Mouse (Mus musculus) ES-E14 (cell line): ENCODE results near the gene Ptger1. TPM values are rescaled to one million over a fixed set of nuclear protein-coding genes. Genes with fewer than 3 reads are reported as not detected.

ENCODE experiments used
- DNase-seq: peaks from one replicate; pipeline ENCODE4 v3.0.0-alpha.2; 2013; ENCODE audit warnings: low read depth, low spot score
- H3K27ac ChIP-seq: 2 replicates; pipeline ENCODE4 v1.5.1; 2012; ENCODE audit warnings: low read depth, mild to moderate bottlenecking, low read length, moderate library complexity, mixed read lengths; ENCODE audit not compliant: poor library complexity, insufficient read depth, severe bottlenecking
- H3K36me3 ChIP-seq: 2 replicates; pipeline ENCODE4 v1.6.1; 2012; ENCODE audit warnings: mild to moderate bottlenecking, low read length, moderate library complexity, mixed read lengths; ENCODE audit not compliant: control insufficient read depth, poor library complexity, insufficient read depth, severe bottlenecking
- H3K4me1 ChIP-seq, 2 experiments: fragments of 150-350 bp in 1 of 2; sonication (generic) in 1 of 2; 2 replicates each; pipeline ENCODE4 v1.6.1; 2012; ENCODE audit warnings: low read length in 2 of 2, mild to moderate bottlenecking in 1 of 2, mixed read lengths in 1 of 2; ENCODE audit not compliant: control insufficient read depth in 2 of 2, insufficient read depth in 2 of 2, poor library complexity in 1 of 2
- H3K4me3 ChIP-seq, 2 experiments: fragments of 150-350 bp in 1 of 2; sonication (generic) in 1 of 2; 2 replicates each; pipeline ENCODE4 v1.5.1; 2012; ENCODE audit warnings: low read length in 2 of 2, low read depth in 1 of 2, mild to moderate bottlenecking in 1 of 2, mixed read lengths in 1 of 2; ENCODE audit not compliant: insufficient read depth in 1 of 2, poor library complexity in 1 of 2, severe bottlenecking in 1 of 2
- H3K9ac ChIP-seq: 2 replicates; pipeline ENCODE4 v1.6.1; 2012; ENCODE audit warnings: low read depth, mild to moderate bottlenecking, low read length, mixed read lengths; ENCODE audit not compliant: poor library complexity, insufficient read depth, severe bottlenecking
- H3K9me3 ChIP-seq: fragments of 150-350 bp; sonication (generic); 2 replicates; pipeline ENCODE4 v1.6.1; 2012; ENCODE audit warnings: low read depth, mild to moderate bottlenecking, low read length; ENCODE audit not compliant: control insufficient read depth, insufficient read depth
- CHD2 ChIP-seq: IDR thresholded peaks from 2 replicates; pipeline ENCODE4 v1.6.1; 2014; ENCODE audit warnings: mild to moderate bottlenecking, low read depth, low read length, inconsistent platforms
- HCFC1 ChIP-seq: IDR thresholded peaks from 2 replicates; pipeline ENCODE4 v1.6.1; 2012; ENCODE audit warnings: low read length, inconsistent platforms, borderline replicate concordance; ENCODE audit not compliant: insufficient read depth
- MAFK ChIP-seq: IDR thresholded peaks from 2 replicates; pipeline ENCODE4 v1.6.1; 2014; ENCODE audit warnings: mild to moderate bottlenecking, low read depth, low read length, inconsistent platforms; ENCODE audit not compliant: insufficient read depth
- ZC3H11A ChIP-seq: IDR thresholded peaks from 2 replicates; pipeline ENCODE4 v1.6.1; 2012; ENCODE audit warnings: low read depth, mild to moderate bottlenecking, inconsistent platforms, low read length, borderline replicate concordance
- ZNF384 ChIP-seq: IDR thresholded peaks from 2 replicates; pipeline ENCODE4 v1.6.1; 2012; ENCODE audit warnings: low read depth, low read length, inconsistent platforms
- in situ Hi-C, 2 experiments: fragments of 600-800 bp; cut with MboI; formaldehyde crosslinking; loops; one replicate each; pipeline ENCODE4 v1.15.1; 2025; ENCODE audit warnings: low sequenced_read_pairs in 2 of 2, inconsistent platforms in 1 of 2; ENCODE audit not compliant: unreplicated experiment in 2 of 2
- total RNA-seq: library from RNA; depleted of rRNA; stranded (reverse); fragments of 300-350 nt; gene quantifications from 2 replicates; pipeline ENCODE4 v1.2.3, GENCODE M21; 2012

Gene Ptger1
- total RNA-seq, 1 experiment, result 1.7 TPM

DNA sequence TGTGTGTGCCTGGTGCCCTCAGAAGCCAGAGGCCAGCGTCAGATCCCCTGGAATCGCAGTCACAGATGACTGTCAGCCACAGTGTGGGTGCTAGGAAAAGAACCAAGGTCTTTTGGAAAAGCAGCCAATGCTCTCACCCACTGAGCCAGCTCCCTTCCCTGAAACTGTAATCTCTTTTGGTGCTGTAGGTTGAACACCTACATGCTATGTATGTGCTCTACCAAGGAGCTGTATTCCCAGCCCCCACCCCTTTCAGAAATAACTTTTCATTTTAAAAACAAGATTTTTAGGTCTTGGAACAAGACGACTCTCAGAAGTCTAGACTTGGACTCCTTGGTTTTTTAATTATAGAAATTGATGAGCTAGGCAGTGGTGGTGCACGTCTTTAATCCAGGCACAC lies 36.9 kb downstream of the Ptger1 start:
- H3K27ac ChIP-seq, result no peak overlapping the region
- H3K4me1 ChIP-seq, result peaks cover 0 to 4% of the 10 kb centered on the region in 2 experiments; a peak in 1 of 4 replicates
- H3K36me3 ChIP-seq, result no peaks in the 10 kb centered on the region
- TF ChIP-seq HCFC1, result no peak
- no peak for TF ChIP-seq CHD2
- TF ChIP-seq MAFK, result no peak
- no peak for TF ChIP-seq ZNF384
- TF ChIP-seq ZC3H11A, result no peak
- no peaks in the 10 kb centered on the region for H3K9me3 ChIP-seq
- no peak for DNase-seq
- no peak overlapping the region for H3K9ac ChIP-seq
- in situ Hi-C loops, result no loop called here
- no peak overlapping the region for H3K4me3 ChIP-seq

DNA sequence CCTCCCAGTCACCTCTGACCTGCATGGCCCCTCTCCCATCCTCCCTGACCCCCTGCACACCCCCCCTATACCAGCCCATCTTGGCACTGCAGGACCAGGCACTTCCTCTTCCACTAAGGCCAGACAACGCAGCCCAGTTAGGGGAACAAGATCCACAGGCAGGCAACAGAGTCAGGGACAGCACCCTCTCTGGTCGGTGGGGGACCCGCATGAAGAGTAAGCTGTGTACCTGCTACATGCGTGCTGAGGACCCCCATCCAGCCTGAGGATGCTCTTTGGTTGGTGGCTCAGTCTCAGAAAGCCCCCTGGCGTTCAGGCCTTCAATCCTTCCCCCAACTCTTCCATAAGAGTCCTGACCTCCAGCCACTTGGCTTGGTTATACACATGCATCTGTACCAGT lies 39.9 kb downstream of the Ptger1 start:
- H3K4me1 ChIP-seq, result 0 out of 4 replicates have a peak, but pooled peaks cover 0 to under 1% of the 10 kb centered on the region in 2 experiments
- peak; percentile 74 for DNase-seq
- in situ Hi-C loops, result no loop called here
- no peak overlapping the region for H3K9ac ChIP-seq
- H3K36me3 ChIP-seq, result no peaks in the 10 kb centered on the region
- H3K4me3 ChIP-seq, result no peak overlapping the region
- H3K9me3 ChIP-seq, result no peaks in the 10 kb centered on the region
- no peak overlapping the region for H3K27ac ChIP-seq
- TF ChIP-seq ZNF384, result no peak
- no peak for TF ChIP-seq CHD2
- no peak for TF ChIP-seq HCFC1
- no peak for TF ChIP-seq ZC3H11A
- no peak for TF ChIP-seq MAFK

DNA sequence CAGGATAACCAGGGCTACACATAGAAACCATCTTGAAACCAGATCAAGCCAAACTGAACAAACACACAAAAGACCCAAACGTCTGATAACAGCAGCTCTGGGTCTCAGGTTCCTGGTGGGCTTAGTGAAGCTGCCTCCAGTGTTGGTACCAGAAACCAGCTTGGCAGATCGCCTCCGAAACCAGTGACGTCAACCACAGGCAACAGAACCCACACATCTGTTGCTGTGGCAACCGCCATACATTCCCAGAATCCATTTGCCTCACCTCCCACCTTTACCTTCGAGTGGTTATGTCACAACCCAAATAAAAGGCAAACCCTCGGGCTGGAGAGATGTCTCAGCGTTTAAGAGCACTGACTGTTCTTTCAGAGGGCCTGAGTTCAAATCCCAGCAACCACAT lies 41.1 kb downstream of the Ptger1 start:
- in situ Hi-C loops, result no loop called here
- no peak for DNase-seq

DNA sequence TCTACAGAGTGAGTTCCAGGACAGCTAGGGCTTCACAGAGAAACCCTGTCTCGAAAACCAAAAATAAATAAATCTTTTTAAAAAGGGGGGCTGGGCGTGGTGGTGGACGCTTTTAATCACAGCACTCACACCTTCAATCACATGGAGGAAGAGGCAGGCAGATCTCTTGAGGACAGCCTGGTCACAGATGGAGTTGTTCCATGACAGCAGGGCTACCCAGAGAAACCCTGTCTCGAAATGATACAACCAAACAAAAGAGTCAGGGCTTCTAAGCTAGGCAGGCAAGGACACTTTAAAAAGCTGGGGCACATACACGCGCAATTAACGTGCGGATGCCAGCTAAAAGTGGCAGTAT lies 48.2 kb downstream of the Ptger1 start:
- peaks cover 11% of the 10 kb centered on the region for H3K36me3 ChIP-seq
- in situ Hi-C loops, result no loop called here
- peaks cover 10 to 11% of the 10 kb centered on the region in 2 experiments; a peak in 3 of 4 replicates for H3K4me1 ChIP-seq
- TF ChIP-seq ZC3H11A (no peak), MAFK (no peak), HCFC1 (no peak), CHD2 (no peak), ZNF384 (no peak)
- H3K27ac ChIP-seq, result no peak overlapping the region
- no peak for DNase-seq
- H3K9ac ChIP-seq, result peak overlapping the region; percentile 62; the same call in 1 of the 2 replicates
- H3K9me3 ChIP-seq, result no peaks in the 10 kb centered on the region
- peak overlapping the region in 1 of 2 experiments; percentile 98; a peak in 2 of 4 replicates for H3K4me3 ChIP-seq

More for the DNA sequence above, 41.1 kb downstream of the Ptger1 start:
- H3K4me3 ChIP-seq, result no peak overlapping the region
- TF ChIP-seq ZC3H11A, result no peak
- no peak for TF ChIP-seq ZNF384
- no peak for TF ChIP-seq CHD2
- no peak for TF ChIP-seq MAFK
- TF ChIP-seq HCFC1, result no peak
- H3K9ac ChIP-seq, result no peak overlapping the region
- H3K27ac ChIP-seq, result no peak overlapping the region
- H3K4me1 ChIP-seq, result peaks cover 0 to 7% of the 10 kb centered on the region in 2 experiments; a peak in 2 of 4 replicates
- no peaks in the 10 kb centered on the region for H3K9me3 ChIP-seq
- H3K36me3 ChIP-seq, result no peaks in the 10 kb centered on the region
